Mouse (Mus musculus) kidney, adult 2 months (tissue): ENCODE measurements around the gene Esrrg. TPM values are rescaled to one million over a fixed set of nuclear protein-coding genes. Genes with fewer than 3 reads are reported as not detected.

Source experiments
- DNase-seq: peaks from one replicate; pipeline ENCODE4 v3.0.0; 2021
- H3K27ac ChIP-seq: fragments of 200-500 bp; 2 replicates; pipeline ENCODE4 v1.5.1; 2012; ENCODE audit warnings: low read depth, low read length, control low read depth, inconsistent platforms; ENCODE audit not compliant: insufficient read depth
- H3K27me3 ChIP-seq: fragments of 200-500 bp; replicated peaks from 2 replicates; pipeline ENCODE4 v1.6.1; 2012; ENCODE audit warnings: mild to moderate bottlenecking, moderate library complexity, low read length, inconsistent platforms; ENCODE audit not compliant: control insufficient read depth, insufficient read depth
- H3K36me3 ChIP-seq: fragments of 200-500 bp; 2 replicates; pipeline ENCODE4 v1.6.1; 2012; ENCODE audit warnings: mild to moderate bottlenecking, moderate library complexity, low read length, inconsistent platforms; ENCODE audit not compliant: control insufficient read depth, insufficient read depth
- H3K4me1 ChIP-seq: fragments of 200-500 bp; 2 replicates; pipeline ENCODE4 v1.6.1; 2011; ENCODE audit warnings: low read length; ENCODE audit not compliant: control insufficient read depth, insufficient read depth
- H3K4me3 ChIP-seq: fragments of 200-500 bp; 2 replicates; pipeline ENCODE4 v1.5.1; 2011; ENCODE audit warnings: mild to moderate bottlenecking, low read depth, low read length, control low read depth; ENCODE audit not compliant: insufficient read depth
- CTCF ChIP-seq: fragments of 200-500 bp; conservative IDR thresholded peaks from 2 replicates; pipeline ENCODE4 v1.5.1; 2011; ENCODE audit warnings: low read depth, mild to moderate bottlenecking, control low read depth, low read length, moderate library complexity, mixed read lengths; ENCODE audit not compliant: insufficient read depth, insufficient read length
- POLR2A ChIP-seq: fragments of 200-500 bp; IDR thresholded peaks from one replicate; pipeline ENCODE4 v1.6.1; 2011; ENCODE audit warnings: low read depth, low read length, control low read depth
- WGBS: fragments of 180-500 bp; shearing (Covaris S2); methylation state at CpG from one replicate; pipeline ENCODE4 v1.1.7; 2018; 5-methylcytosine and 5-hydroxymethylcytosine counted together
- polyA plus RNA-seq: library from polyadenylated mRNA; depleted of rRNA; stranded (reverse); fragments of >200 nt; gene quantifications from 2 replicates; pipeline ENCODE4 v1.2.3, GENCODE M21; 2012

Gene Esrrg
- polyA plus RNA-seq, 1 experiment, result 24.2 TPM

DNA sequence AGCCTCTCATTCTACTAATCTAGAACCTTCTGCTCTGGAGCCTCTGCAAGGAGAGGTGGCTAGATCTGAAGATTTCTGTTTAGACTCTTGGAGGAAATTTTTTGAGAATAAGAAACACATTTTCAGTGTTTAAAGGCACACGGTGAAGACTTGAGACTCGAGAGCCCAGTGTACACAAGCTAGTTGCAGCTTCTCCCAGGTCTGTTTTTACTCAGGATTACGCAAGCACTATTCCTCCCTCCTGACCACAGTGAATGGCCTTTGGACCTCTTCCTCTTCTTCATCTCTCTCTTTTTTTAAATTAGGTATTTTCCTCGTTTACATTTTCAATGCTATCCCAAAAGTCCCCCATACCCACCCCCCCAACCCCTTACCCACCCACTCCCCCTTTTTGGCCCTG is 122.6 kb downstream of the Esrrg start:
- WGBS, result 61% methylated on average over 4 of the region's 4 CpGs
- TF ChIP-seq CTCF, result no peak
- TF ChIP-seq POLR2A, result no peak
- Histone ChIP-seq H3K4me1 (0 out of 2 replicates have a peak, but pooled peaks cover 2% of the 10 kb centered on the region), H3K27me3 (no peaks in the 10 kb centered on the region), H3K36me3 (no peaks in the 10 kb centered on the region), H3K27ac (peak overlapping the region; percentile 9), H3K4me3 (no peak overlapping the region)
- peak; percentile 59 for DNase-seq

DNA sequence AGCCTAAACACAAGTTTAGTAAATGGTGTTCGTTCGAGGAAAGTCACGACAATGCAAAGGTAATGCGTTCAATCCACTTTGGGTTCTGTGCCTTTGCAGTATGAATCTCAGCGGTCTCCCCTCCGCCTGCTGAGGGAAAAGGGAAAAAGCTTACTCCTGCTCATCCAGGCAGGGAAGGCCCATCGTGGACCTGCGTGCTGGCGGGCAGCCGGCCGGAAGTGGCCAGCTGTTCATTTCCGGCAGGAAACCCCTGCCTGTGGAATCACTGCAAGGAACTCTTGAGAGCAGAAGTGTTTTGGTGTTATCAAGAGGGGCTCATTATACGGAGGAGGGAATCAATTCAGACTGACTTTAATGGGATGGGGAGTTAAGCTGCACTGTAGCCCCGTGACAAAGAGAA is 127.9 kb downstream of the Esrrg start:
- Histone ChIP-seq H3K27ac (no peak overlapping the region), H3K4me1 (0 out of 2 replicates have a peak, but pooled peaks cover 2% of the 10 kb centered on the region), H3K36me3 (no peaks in the 10 kb centered on the region), H3K27me3 (no peaks in the 10 kb centered on the region), H3K4me3 (no peak overlapping the region)
- TF ChIP-seq POLR2A (no peak), CTCF (no peak)
- 56% methylated on average over 14 of the region's 14 CpGs for WGBS
- DNase-seq, result no peak

DNA sequence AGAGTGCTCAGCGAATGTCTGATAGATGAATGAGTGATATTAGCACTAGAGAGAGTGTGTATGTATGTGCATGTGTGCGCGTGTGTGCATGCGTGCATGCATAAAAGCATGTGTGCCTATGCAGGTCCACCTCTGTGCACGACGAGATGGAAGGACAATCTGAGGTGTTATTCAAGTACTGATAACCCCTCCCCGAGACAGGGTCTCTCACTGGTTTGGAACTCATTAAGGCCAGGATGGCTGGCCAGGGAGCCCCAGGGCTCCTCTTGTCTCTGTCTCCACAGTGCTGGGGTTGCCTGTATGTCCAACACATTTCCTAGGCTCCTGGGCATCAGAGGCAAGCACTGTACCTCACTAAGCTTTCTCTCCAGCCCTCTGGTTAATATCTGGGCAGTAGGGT is 128.7 kb downstream of the Esrrg start:
- TF ChIP-seq CTCF (no peak), POLR2A (no peak)
- 0 out of 2 replicates have a peak, but pooled peaks cover 2% of the 10 kb centered on the region for H3K4me1 ChIP-seq
- H3K27me3 ChIP-seq, result no peaks in the 10 kb centered on the region
- no peaks in the 10 kb centered on the region for H3K36me3 ChIP-seq
- no peak overlapping the region for H3K27ac ChIP-seq
- WGBS, result 83% methylated on average over 7 of the region's 7 CpGs
- H3K4me3 ChIP-seq, result no peak overlapping the region
- DNase-seq, result no peak

DNA sequence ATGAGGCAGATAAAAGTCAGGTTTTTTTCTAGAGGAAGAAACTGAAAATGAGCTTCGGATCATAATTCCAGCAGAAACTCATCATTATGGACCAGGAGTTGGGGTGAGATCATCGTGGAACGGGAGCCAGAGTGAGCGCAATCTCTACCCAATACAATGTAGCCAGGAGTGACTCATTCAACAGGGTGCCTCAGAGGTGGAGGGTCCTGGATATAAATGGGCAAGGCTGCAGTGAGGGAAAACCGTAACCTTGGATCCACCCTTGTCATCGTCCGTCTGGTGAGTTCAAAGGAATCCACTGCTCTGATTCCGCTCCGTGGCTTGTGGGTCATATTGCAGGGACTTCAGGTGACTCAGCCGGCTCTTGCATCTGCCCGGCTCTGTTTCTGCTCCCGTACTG is 131.9 kb downstream of the Esrrg start:
- H3K27me3 ChIP-seq, result no peaks in the 10 kb centered on the region
- 77% methylated on average over 12 of the region's 12 CpGs for WGBS
- no peak for DNase-seq

DNA sequence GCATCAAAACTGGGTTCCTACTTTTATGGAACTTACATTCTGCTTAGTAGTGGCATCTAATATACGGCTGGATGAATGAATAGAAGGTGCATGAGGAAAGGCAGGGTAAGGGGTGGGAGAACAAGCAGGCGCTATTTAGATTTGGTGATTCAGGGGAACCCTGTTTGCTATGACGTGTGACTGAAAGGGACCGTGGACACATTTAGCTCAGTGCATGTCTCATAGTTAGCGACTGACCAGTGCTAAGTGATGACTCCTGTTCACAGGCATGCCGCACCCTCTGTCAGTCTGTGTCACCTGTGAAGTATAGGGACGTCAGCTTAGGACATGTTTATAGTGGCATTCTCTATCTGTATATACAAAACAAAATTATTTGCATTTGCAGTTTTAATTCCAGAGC is 132.7 kb downstream of the Esrrg start:
- Histone ChIP-seq H3K27me3 (no peaks in the 10 kb centered on the region), H3K27ac (no peak overlapping the region), H3K4me3 (no peak overlapping the region), H3K36me3 (0 out of 2 replicates have a peak, but pooled peaks cover 1% of the 10 kb centered on the region), H3K4me1 (no peaks in the 10 kb centered on the region)
- DNase-seq, result no peak
- TF ChIP-seq POLR2A (no peak), CTCF (no peak)
- WGBS, result 93% methylated on average over 7 of the region's 7 CpGs

More for the DNA sequence above, 131.9 kb downstream of the Esrrg start:
- Histone ChIP-seq H3K27ac (no peak overlapping the region), H3K36me3 (0 out of 2 replicates have a peak, but pooled peaks cover 1% of the 10 kb centered on the region), H3K4me1 (no peaks in the 10 kb centered on the region), H3K4me3 (no peak overlapping the region)
- no peak for TF ChIP-seq CTCF

DNA sequence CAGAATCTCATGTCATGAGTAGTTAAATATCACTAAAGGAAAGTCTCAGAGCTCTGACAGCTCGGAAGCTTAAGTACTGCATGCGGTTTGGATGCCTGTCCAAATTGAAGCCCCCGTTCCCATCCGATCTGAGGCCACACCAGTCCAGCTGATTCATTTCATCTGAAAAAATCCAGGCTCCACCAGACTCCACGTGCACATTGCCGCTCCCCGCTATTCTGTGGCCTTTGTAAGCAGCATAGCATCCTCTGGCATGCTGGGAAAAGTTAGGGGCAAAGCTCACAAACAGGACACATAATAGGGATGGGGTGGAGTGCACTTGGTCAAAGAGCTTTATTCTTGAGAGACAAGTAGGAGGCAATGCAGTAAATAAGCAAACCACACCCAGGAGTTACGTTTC is 133.5 kb downstream of the Esrrg start:
- no peaks in the 10 kb centered on the region for H3K27me3 ChIP-seq
- H3K4me3 ChIP-seq, result no peak overlapping the region
- no peaks in the 10 kb centered on the region for H3K4me1 ChIP-seq
- no peak for DNase-seq
- no peak for TF ChIP-seq POLR2A
- no peak for TF ChIP-seq CTCF
- 55% methylated on average over 8 of the region's 8 CpGs for WGBS
- 0 out of 2 replicates have a peak, but pooled peaks cover 1% of the 10 kb centered on the region for H3K36me3 ChIP-seq
- no peak overlapping the region for H3K27ac ChIP-seq

DNA sequence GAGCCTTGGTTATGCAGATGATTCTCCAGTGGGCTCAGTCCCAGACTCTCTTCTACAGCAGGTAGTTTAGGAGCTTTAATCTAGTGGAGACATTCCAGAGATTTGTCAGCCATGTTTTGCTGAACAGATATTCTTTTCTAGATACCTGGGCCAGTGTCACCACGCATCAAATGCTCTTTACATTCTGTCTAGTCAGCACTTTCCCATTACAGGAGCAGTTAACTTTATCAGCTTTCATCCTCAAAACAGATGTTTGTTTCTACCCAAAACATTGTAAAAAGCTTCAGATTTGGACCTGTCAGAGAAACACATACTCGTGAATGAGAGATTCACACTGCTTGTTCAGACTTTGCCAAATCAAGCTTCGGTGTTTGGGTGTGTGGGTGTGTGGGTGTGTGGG is 140.7 kb downstream of the Esrrg start:
- Histone ChIP-seq H3K27ac (no peak overlapping the region), H3K4me3 (no peak overlapping the region), H3K27me3 (no peaks in the 10 kb centered on the region), H3K36me3 (0 out of 2 replicates have a peak, but pooled peaks cover 1% of the 10 kb centered on the region), H3K4me1 (peaks cover 3% of the 10 kb centered on the region; the same call in 1 of the 2 replicates)
- no peak for DNase-seq
- TF ChIP-seq CTCF (no peak), POLR2A (no peak)
- 89% methylated on average over 3 of the region's 3 CpGs for WGBS
